Mouse (Mus musculus): ENCODE data around the gene Ctbs.

GRCm38 (mm10) chr3:146451375-146451774 lies 1.8 kb downstream of the Ctbs start:
- TF ChIP-seq TAL1 (IDR thresholded peaks at IDR 0.05; ENCODE audit: low read length) (no peak), GATA1 (IDR thresholded peaks at IDR 0.05; ENCODE audit: low read length) (no peak)
